8 mouse cellular contexts compared by ENCODE assay signal in genomic region chr1:93685401-93686244, GRCm38 (mm10). TPM values are rescaled to one million over a fixed set of nuclear protein-coding genes. Genes with fewer than 3 reads are reported as not detected.
DNase-seq lines count a peak whose midpoint lies in the region; ATAC-seq and TF ChIP-seq lines count a peak whose summit lies in the region.

Gene Bok, plus strand, starts transcription at chr1:93685660.

- H3K9ac ChIP-seq in heart, embryonic 13.5 days, result peak within 1 kb of the TSS; percentile 84
- H3K9ac ChIP-seq in kidney, embryonic 16.5 days (replicated peaks; ENCODE audit: low read length), result peak within 1 kb of the TSS; percentile 79
- H3K9ac ChIP-seq in liver, embryonic 13.5 days, result 0 out of 2 replicates have a peak within 1 kb of the TSS, but pooled peaks have one; percentile 22
- H3K9ac ChIP-seq in neural tube, embryonic 12.5 days, result peak within 1 kb of the TSS; percentile 60

- H3K27ac ChIP-seq in bone marrow, adult 2 months (ENCODE audit: control insufficient read depth, insufficient read depth, low read depth, low read length, poor library complexity), result no peak within 1 kb of the TSS
- H3K27ac ChIP-seq in forebrain, embryonic 10.5 days, result peak within 1 kb of the TSS; percentile 87
- H3K27ac ChIP-seq in heart, embryonic 13.5 days (replicated peaks), result peak within 1 kb of the TSS; percentile 55
- H3K27ac ChIP-seq in kidney, embryonic 16.5 days (ENCODE audit: low read length), result peak within 1 kb of the TSS; percentile 89
- no peak within 1 kb of the TSS for H3K27ac ChIP-seq in liver, embryonic 13.5 days
- no peak within 1 kb of the TSS for H3K27ac ChIP-seq in neural tube, embryonic 12.5 days

- H3K27me3 ChIP-seq in E14TG2a.4 (ENCODE audit: insufficient read depth, low read length), result peaks cover 53% of the 10 kb centered on the region
- H3K27me3 ChIP-seq in forebrain, embryonic 10.5 days (ENCODE audit: poor library complexity, severe bottlenecking), result peaks cover 43% of the 10 kb centered on the region
- H3K27me3 ChIP-seq in heart, embryonic 13.5 days (replicated peaks), result peaks cover 10% of the 10 kb centered on the region; the same call in 1 of the 2 replicates
- 0 out of 2 replicates have a peak, but pooled peaks cover 3% of the 10 kb centered on the region for H3K27me3 ChIP-seq in kidney, embryonic 16.5 days (ENCODE audit: insufficient read depth, low read length)
- peaks cover 54% of the 10 kb centered on the region for H3K27me3 ChIP-seq in liver, embryonic 13.5 days
- H3K27me3 ChIP-seq in neural tube, embryonic 12.5 days (replicated peaks), result peaks cover 8% of the 10 kb centered on the region

- TF ChIP-seq CTCF in E14TG2a.4 (conservative IDR thresholded peaks at IDR 0.05; ENCODE audit: low read length), result no peak
- TF ChIP-seq CTCF in bone marrow, adult 2 months (IDR thresholded peaks at IDR 0.05; ENCODE audit: control insufficient read depth, insufficient read depth, low read length), result no peak

- H3K4me2 ChIP-seq in heart, embryonic 13.5 days, result peak within 1 kb of the TSS; percentile 96
- H3K4me2 ChIP-seq in kidney, embryonic 16.5 days (replicated peaks; ENCODE audit: low read depth, low read length), result peak within 1 kb of the TSS; percentile 91
- peak within 1 kb of the TSS; percentile 67 for H3K4me2 ChIP-seq in liver, embryonic 13.5 days
- H3K4me2 ChIP-seq in neural tube, embryonic 12.5 days (replicated peaks), result peak within 1 kb of the TSS; percentile 81

- peaks cover 18% of the 10 kb centered on the region for H3K36me3 ChIP-seq in E14TG2a.4 (ENCODE audit: insufficient read depth, low read length)
- H3K36me3 ChIP-seq in forebrain, embryonic 10.5 days (replicated peaks), result peaks cover 18% of the 10 kb centered on the region
- H3K36me3 ChIP-seq in heart, embryonic 13.5 days, result peaks cover 5% of the 10 kb centered on the region; the same call in 1 of the 2 replicates
- H3K36me3 ChIP-seq in kidney, embryonic 16.5 days (ENCODE audit: insufficient read depth, low read length), result peaks cover 3% of the 10 kb centered on the region
- no peaks in the 10 kb centered on the region for H3K36me3 ChIP-seq in liver, embryonic 13.5 days
- no peaks in the 10 kb centered on the region; the same call in 1 of the 2 replicates for H3K36me3 ChIP-seq in neural tube, embryonic 12.5 days

- H3K9me3 ChIP-seq in E14TG2a.4 (ENCODE audit: low read length), result peaks cover 10% of the 10 kb centered on the region; the same call in 1 of the 2 replicates
- H3K9me3 ChIP-seq in forebrain, embryonic 10.5 days, result no peaks in the 10 kb centered on the region; the same call in 1 of the 2 replicates
- H3K9me3 ChIP-seq in heart, embryonic 13.5 days, result no peaks in the 10 kb centered on the region
- H3K9me3 ChIP-seq in kidney, embryonic 16.5 days (ENCODE audit: low read length), result no peaks in the 10 kb centered on the region; the same call in 1 of the 2 replicates
- H3K9me3 ChIP-seq in liver, embryonic 13.5 days (replicated peaks), result no peaks in the 10 kb centered on the region
- H3K9me3 ChIP-seq in neural tube, embryonic 12.5 days, result no peaks in the 10 kb centered on the region

- DNase-seq in forebrain, embryonic 10.5 days (ENCODE audit: extremely low spot score, low spot score), result peak; percentile 72
- no peak for DNase-seq in liver, embryonic 13.5 days
- DNase-seq in urinary bladder, adult 18-20 months (ENCODE audit: low spot score in 2 of 2), result peak; percentile 65 to 78

- peak within 1 kb of the TSS; percentile 84 for H3K4me3 ChIP-seq in E14TG2a.4 (replicated peaks; ENCODE audit: low read length)
- peak within 1 kb of the TSS; percentile 25 for H3K4me3 ChIP-seq in bone marrow, adult 2 months (replicated peaks; ENCODE audit: control insufficient read depth, low read depth, low read length)
- H3K4me3 ChIP-seq in forebrain, embryonic 10.5 days, result peak within 1 kb of the TSS; percentile 66
- peak within 1 kb of the TSS; percentile 75 for H3K4me3 ChIP-seq in heart, embryonic 13.5 days
- H3K4me3 ChIP-seq in kidney, embryonic 16.5 days (ENCODE audit: low read length), result peak within 1 kb of the TSS; percentile 70
- peak within 1 kb of the TSS; percentile 54 for H3K4me3 ChIP-seq in liver, embryonic 13.5 days (replicated peaks)
- peak within 1 kb of the TSS; percentile 49 for H3K4me3 ChIP-seq in neural tube, embryonic 12.5 days

- TF ChIP-seq POLR2A in bone marrow, adult 2 months (IDR thresholded peaks at IDR 0.05; ENCODE audit: borderline replicate concordance, control insufficient read depth, low read depth, low read length), result no peak

- peaks cover 36% of the 10 kb centered on the region for H3K4me1 ChIP-seq in E14TG2a.4 (replicated peaks; ENCODE audit: low read depth, low read length)
- H3K4me1 ChIP-seq in bone marrow, adult 2 months (ENCODE audit: control insufficient read depth, insufficient read depth, low read length), result no peaks in the 10 kb centered on the region; the same call in 1 of the 2 replicates
- peaks cover 35% of the 10 kb centered on the region for H3K4me1 ChIP-seq in forebrain, embryonic 10.5 days
- peaks cover 20% of the 10 kb centered on the region for H3K4me1 ChIP-seq in heart, embryonic 13.5 days
- peaks cover 21% of the 10 kb centered on the region for H3K4me1 ChIP-seq in kidney, embryonic 16.5 days (ENCODE audit: insufficient read depth, low read length)
- peaks cover 11% of the 10 kb centered on the region; the same call in 1 of the 2 replicates for H3K4me1 ChIP-seq in liver, embryonic 13.5 days (replicated peaks)
- H3K4me1 ChIP-seq in neural tube, embryonic 12.5 days, result peaks cover 9% of the 10 kb centered on the region

- WGBS in bone marrow, adult 2 months, result under 1% methylated on average over 78 of the region's 78 CpGs
- WGBS in forebrain, embryonic 10.5 days, result under 1% methylated on average over 78 of the region's 78 CpGs
- WGBS in heart, embryonic 13.5 days, result under 1% methylated on average over 78 of the region's 78 CpGs
- under 1% methylated on average over 78 of the region's 78 CpGs for WGBS in kidney, embryonic 16.5 days
- under 1% methylated on average over 78 of the region's 78 CpGs for WGBS in liver, embryonic 13.5 days (ENCODE audit: insufficient replicate concordance)
- WGBS in neural tube, embryonic 12.5 days, result under 1% methylated on average over 78 of the region's 78 CpGs

- ATAC-seq in heart, embryonic 13.5 days (ENCODE audit: extremely low read depth, insufficient number of reproducible peaks, low FRiP score, low TSS enrichment), result no peak
- ATAC-seq in kidney, embryonic 16.5 days (ENCODE audit: low FRiP score, low TSS enrichment), result peak; percentile 58
- ATAC-seq in liver, embryonic 13.5 days (ENCODE audit: low read depth), result 0 out of 2 replicates have a peak, but pooled peaks have one; percentile 9
- peak; percentile 49 for ATAC-seq in neural tube, embryonic 12.5 days (ENCODE audit: low FRiP score, low read depth)

RNA-seq across cellular contexts. Expression of gene Bok, which starts in this region (rescaled TPM):
- 1.3 and 3.1 TPM in 2 replicates for polyA plus RNA-seq in bone marrow, adult 2 months (2011; ENCODE audit: insufficient read depth, insufficient read length, low replicate concordance, missing spikeins)
- polyA plus RNA-seq in forebrain, embryonic 10.5 days (2016; fragmentation: Nextera tagmentation; extraction: Ambion mirVana), result 50.9 and 55.3 TPM in 2 replicates
- 40.2 and 51.6 TPM in 2 replicates for polyA plus RNA-seq in heart, embryonic 13.5 days (2015; fragmentation: Nextera tagmentation; extraction: Ambion mirVana)
- polyA plus RNA-seq in kidney, embryonic 16.5 days (2015; fragmentation: Nextera tagmentation; extraction: Ambion mirVana), result 98.3 and 108 TPM in 2 replicates
- 3.6 and 5.0 TPM in 2 replicates for polyA plus RNA-seq in liver, embryonic 13.5 days (2015; fragmentation: Nextera tagmentation; extraction: Ambion mirVana)
- 41.9 and 50.8 TPM in 2 replicates for polyA plus RNA-seq in neural tube, embryonic 12.5 days (2016; fragmentation: Nextera tagmentation; extraction: Ambion mirVana)

Comparison
In these comparisons a context has a peak if more than half of its experiments do, and no peak if none do; other contexts are left out.
1. H3K4me3 ChIP-seq: peak in every context shown above with its lines; median percentile 84 in E14TG2a.4; 75 in heart, embryonic 13.5 days; 70 in kidney, embryonic 16.5 days; 66 in forebrain, embryonic 10.5 days; 54 in liver, embryonic 13.5 days; 49 in neural tube, embryonic 12.5 days; 25 in bone marrow, adult 2 months.
2. H3K27ac ChIP-seq: peak in forebrain, embryonic 10.5 days (single experiment), heart, embryonic 13.5 days (single experiment) and kidney, embryonic 16.5 days (single experiment); none in bone marrow, adult 2 months (single experiment), liver, embryonic 13.5 days (single experiment) and neural tube, embryonic 12.5 days (single experiment).
3. H3K9ac ChIP-seq: peak in every context shown above with its lines; median percentile 84 in heart, embryonic 13.5 days; 79 in kidney, embryonic 16.5 days; 60 in neural tube, embryonic 12.5 days; 22 in liver, embryonic 13.5 days.
4. Peak in every context shown above with its lines, with median percentiles within 50 percentile points of each other: H3K4me2 ChIP-seq.